Mouse (Mus musculus) CD4-positive, CD25-positive, alpha-beta regulatory T cell, adult 2 months (primary cell): ENCODE results near the gene 9130019O22Rik.
A peak's percentile ranks its signal among the peaks of the same experiment; 100 is the strongest.
"Not testable (repeated sequence)": the region's sequence is repeated elsewhere in the genome, so short reads cannot be mapped to it uniquely, and the experiment has no call there.

ENCODE experiments used
- DNase-seq: peaks from one replicate; pipeline ENCODE4 v3.0.0-alpha.2; 2012; ENCODE audit warnings: low read depth, low spot score

9130019O22Rik gene

GRCm38 (mm10) chr7:127378310-127378921 is 8.6 kb downstream of the 9130019O22Rik start:
- no peak for DNase-seq

- peak; percentile 97 for DNase-seq
Observed at GRCm38 (mm10) chr7:127375271-127376245, 11.4 kb downstream of the 9130019O22Rik start, which contains the start of gene Zfp747. TSS of gene Zfp747 (minus strand) at chr7:127376050.

DNA sequence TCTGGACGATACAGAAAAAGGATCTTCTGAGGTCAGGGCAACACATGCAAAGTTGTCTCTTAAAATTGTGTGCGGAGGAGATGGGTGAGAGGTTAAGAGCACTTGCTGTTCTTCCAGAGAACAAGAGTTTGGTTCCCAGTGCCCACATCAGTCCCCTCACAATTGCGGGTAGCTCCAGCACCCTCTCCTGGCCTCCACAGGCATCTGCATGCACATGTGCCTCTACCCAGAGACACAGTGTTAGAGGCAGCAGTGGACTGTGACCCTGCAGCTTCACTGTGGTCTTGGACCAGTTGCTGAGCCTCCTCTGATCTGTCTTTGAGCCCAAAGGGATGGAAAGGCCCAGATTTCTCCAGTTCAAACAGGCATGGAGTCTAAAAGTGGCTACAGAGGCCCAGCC is 15.1 kb downstream of the 9130019O22Rik start:
- not testable (repeated sequence) for DNase-seq

GRCm38 (mm10) chr7:127371213-127371612 is 15.8 kb downstream of the 9130019O22Rik start:
- DNase-seq, result no peak

DNA sequence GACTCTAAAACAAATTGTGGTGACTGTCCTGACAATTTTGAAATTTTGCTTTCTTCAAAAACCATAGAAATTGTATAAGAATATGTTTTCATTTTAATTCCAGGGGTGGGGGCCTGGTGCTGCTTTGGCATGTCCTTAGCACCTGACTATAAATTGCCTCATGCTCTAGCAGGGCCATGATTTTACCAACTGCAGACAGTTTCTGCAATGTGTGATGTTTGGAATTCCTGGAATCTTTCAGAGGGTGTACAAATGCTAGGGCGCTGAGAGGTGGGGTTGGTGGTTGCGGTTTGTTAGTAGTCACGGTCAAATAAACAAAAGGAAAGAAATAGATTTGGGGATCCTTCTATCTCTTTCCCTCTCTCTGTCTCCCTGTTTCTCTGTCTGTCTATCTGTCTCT is 20.7 kb downstream of the 9130019O22Rik start:
- DNase-seq, result no peak

DNA sequence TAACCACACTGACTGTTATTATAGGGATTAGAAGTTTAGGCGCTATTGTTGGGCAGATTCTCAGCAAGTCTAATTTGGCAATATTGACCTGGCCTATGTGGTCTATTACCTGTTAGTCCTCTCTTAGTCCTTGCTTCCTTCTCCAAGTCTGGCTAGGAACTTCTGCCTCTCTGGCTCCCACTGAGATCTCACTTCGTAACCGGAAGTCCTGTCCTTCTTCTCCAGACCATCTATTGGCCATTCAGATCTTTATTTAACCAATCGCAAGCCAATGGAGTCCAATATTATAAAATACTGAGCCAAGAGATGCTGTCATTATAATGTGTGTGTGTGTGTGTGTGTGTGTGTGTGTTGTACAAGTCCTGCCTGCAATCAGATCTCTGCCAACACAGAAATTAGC is 22.8 kb downstream of the 9130019O22Rik start:
- DNase-seq, result no peak

DNA sequence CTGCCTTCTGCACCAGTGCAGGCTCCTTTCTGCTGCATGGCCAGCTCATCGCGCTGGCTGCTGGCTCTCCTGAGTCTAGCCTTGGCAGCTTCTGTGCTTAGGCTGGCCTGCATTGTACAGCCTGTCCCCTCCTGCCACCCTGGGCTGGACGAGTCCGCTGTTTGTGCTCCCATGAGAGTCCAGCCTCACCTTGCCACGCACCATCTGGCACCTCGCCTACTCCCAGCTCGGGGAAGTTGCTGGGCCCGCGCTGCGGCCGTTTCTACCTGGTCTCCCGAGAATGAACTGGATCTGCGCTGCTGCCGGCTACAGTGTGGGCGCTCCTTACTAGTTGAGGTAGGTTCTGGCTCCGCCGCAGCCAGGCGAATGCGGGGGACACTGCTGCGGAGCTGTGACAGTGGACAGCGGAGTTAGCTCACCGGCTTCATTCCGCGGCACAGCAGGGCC is 23.5 kb downstream of the 9130019O22Rik start:
- no peak for DNase-seq

DNA sequence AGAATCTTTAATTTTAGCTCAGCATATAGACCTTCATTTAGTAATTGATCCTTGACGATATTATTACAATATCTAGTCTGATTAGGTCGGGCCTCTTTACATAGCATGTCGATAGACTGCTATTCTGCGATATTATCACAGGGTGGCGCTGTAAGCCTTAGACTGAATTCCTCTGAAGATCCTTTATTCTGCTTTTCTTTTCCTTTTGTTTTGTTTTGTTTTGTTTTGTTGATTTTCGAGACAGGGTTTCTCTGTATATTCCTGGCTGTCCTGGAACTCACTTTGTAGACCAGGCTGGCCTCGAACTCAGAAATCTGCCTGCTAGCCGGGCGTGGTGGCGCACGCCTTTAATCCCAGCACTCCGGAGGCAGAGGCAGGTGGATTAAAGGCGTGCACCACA is 24.5 kb downstream of the 9130019O22Rik start:
- peak; percentile 80 for DNase-seq

DNA sequence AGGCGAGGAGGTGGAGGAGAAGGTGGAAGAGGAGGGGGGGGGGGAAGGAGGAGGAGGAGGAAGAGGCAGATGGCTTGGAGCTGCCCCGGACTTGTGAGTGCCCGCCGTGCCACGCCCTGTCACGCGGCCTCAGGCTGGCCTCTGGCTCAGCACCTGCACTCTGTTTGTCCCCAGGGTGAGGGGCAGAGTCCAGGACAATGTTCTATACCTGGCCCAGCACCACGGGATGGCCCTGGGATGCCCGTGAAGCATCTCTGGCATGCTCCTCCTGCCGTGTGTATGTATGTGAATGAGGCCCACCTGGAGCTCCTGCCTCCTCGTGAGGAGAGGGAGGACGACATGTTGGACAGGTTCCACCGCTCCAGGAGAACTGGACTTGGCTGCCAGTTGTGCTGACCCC is 25.5 kb downstream of the 9130019O22Rik start:
- no peak for DNase-seq

GRCm38 (mm10) chr7:127360265-127360664 is 26.7 kb downstream of the 9130019O22Rik start:
- no peak for DNase-seq

GRCm38 (mm10) chr7:127358472-127358871 is 28.5 kb downstream of the 9130019O22Rik start:
- no peak for DNase-seq

- DNase-seq, result no peak
Observed at GRCm38 (mm10) chr7:127357871-127358270, 29.1 kb downstream of the 9130019O22Rik start.

DNA sequence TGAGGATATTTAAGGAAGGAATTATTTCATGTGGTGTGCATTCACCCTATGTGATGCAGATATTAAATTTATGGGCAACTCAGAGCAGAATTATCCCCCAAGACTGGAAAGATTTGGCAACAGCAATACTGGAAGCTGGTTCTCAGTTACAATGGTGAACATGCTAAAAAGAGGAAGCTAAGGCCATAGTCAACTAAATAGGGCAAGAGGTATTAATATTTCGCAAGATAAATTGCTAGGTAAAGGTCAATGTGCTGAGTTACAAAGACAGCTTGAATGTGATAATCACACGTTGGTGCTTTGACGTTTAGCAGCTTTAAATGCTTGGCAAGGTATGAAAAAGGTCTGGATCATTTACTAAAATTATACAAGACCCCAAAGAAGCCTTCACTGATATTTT is 31.2 kb downstream of the 9130019O22Rik start:
- no peak for DNase-seq

- DNase-seq, result no peak
Observed at GRCm38 (mm10) chr7:127351230-127352004, 35.5 kb downstream of the 9130019O22Rik start.

DNA sequence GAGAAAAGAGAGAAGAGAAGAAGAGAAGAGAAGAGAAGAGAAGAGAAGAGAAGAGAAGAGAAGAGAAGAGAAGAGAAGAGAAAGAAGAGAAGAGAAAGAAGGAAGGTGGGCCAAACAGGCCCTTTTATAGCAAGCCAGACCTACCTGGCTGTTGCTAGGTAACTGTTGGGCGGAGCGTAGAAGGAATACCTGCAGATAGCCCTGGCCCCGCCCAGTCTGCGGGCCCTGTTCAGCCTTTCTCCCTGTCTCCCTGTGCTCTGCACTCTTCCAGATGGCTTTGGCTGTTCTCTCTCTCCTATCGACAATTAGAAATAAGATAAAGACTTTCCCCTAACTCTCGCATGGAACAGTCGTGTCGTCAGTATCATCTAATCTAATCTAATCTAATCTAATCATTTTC is 40.3 kb downstream of the 9130019O22Rik start:
- no peak for DNase-seq

DNA sequence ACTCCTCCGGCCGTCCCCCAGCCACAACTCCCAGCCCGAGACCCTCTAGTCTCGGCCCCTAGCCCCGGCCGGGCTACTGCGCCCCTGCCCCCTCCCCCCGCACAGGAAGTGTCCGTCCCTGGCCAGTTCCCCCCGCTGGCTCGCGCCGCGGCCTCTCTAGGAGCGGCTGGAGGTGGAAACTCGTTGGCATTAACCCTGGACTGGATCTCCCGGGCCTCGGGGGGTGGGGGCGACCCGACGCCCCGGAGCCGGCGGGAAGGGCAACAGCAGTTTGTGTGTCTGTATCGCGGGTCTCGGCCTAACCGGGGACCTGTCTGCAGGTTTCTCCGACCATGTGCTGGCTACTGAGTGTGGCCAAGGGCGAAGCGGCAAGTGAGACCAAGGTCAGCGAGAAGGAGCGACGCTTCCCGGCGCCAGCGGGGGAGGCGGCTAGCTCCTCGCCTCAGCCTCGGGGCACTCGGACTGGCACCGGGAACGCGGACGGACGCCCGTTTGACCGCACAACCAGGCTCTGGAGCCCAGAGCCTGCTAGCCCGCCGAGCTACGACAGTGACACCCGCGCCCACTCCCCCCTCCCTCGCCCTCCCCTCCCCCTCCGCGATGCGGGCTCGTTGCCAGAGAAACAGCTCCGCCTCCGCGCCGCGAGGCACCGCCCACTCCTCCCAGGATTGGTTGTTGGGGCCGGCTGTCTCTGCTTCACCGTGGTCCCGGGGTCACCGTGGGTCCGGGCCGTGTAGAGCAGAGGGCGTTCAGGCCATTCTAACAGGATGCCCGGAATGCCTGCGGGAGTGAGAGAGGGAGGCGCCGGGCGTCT is 41.2 kb downstream of the 9130019O22Rik start, which contains the start of gene Zfp768:
Gene Zfp768, minus strand, starts transcription at position 78 of the 814 bp plus-strand sequence.
- DNase-seq, result peak; percentile 87

DNA sequence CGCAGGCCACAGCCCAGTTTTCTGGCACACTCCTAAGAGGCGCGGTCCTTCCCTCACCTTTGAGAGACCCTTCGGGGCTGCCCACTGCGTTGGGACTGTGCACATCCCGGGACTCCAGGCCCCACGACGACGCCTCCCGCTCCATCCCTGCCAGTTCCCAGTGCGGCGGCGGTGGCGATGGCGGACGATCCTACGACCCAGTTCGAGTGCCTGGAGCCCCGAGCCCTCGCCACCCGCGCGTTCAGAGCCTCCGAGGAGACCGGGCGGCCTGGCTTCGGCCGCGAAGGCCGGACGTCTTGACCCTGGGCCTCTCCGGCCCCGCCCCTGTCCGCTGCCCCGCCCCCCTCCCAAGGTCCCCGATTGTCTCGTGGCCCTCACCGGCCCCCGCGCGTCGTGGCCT is 41.9 kb downstream of the 9130019O22Rik start:
- DNase-seq, result peak; percentile 33

DNA sequence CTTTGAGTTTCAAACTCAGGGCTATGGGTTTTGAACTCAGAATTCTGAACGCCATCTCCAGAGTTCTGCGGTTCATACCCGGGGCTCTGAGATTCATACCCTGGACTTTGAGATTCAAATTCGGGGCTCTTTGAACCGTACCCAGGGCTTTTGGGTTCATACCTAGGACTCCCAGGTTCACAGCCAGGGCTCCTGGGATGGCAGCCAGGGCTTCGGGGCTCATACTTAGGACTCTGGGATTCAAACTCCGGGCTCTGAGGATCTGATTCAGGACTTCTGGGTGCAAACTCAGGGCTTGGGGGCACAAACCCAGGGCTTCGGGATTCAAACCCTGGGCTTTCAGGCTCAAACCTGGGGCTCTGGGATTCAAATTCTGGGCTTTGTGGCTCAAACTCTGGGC is 42.6 kb downstream of the 9130019O22Rik start:
- no peak for DNase-seq

DNA sequence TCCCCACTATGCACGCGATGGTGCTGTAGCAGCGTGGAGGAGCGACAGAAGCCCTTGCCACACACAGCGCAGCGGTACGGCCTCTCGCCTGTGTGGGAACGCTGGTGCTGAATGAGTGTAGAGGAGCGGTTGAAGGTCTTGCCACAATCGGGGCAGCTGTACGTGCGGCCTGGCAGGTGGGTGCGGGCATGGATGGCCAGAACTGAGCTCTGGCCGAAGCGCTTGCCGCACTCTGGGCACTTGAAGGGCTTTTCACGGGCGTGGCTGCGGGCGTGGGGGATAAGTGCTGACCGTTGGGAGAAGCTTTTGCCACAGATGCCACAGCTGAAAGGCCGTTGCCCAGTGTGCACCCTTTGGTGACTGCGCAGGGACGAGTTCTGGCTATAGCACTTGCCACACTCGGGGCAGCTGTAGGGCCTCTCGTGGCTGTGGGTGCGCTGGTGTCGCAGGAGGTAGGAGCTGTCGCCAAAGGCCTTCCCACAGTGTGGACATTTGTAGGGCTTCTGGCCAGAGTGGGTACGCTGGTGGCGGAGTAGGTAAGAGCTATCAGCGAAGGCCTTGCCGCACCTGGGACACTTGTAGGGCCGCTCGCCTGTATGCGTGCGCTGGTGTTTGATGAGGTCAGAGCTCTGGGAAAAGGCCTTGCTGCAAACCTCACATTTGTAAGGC is 43.5 kb downstream of the 9130019O22Rik start:
- no peak for DNase-seq

GRCm38 (mm10) chr7:127342888-127343287 is 44.1 kb downstream of the 9130019O22Rik start:
- no peak for DNase-seq
